Mouse (Mus musculus) kidney, postnatal 4 days (tissue): ENCODE measurements around the gene Usp12.

Experiments
- DNase-seq, 2 experiments: peaks; one replicate each; pipeline ENCODE4 v3.0.0; 2021; ENCODE audit warnings: mixed read lengths in 2 of 2

Gene Usp12

GRCm38 (mm10) chr5:146794853-146795252 is at the start of gene Usp12:
TSS of gene Usp12 (minus strand) at chr5:146795006.
- peak; percentile 99 for DNase-seq

GRCm38 (mm10) chr5:146844301-146844941 is 49.6 kb upstream of the Usp12 start:
- no peak for DNase-seq

GRCm38 (mm10) chr5:146841996-146842395 is 47.2 kb upstream of the Usp12 start:
- peak in 1 of 2 experiments; percentile 39 for DNase-seq

- no peak for DNase-seq
Measured at GRCm38 (mm10) chr5:146841301-146841700, 46.5 kb upstream of the Usp12 start.

GRCm38 (mm10) chr5:146840422-146840821 is 45.6 kb upstream of the Usp12 start:
- DNase-seq = no peak

- no peak for DNase-seq
Measured at GRCm38 (mm10) chr5:146839760-146840159, 45.0 kb upstream of the Usp12 start.

GRCm38 (mm10) chr5:146838836-146839648 is 44.2 kb upstream of the Usp12 start:
- no peak for DNase-seq

- no peak for DNase-seq
Measured at GRCm38 (mm10) chr5:146837967-146838720, 43.3 kb upstream of the Usp12 start.

GRCm38 (mm10) chr5:146834959-146835358 is 40.2 kb upstream of the Usp12 start:
- DNase-seq = no peak

GRCm38 (mm10) chr5:146833673-146834201 is 38.9 kb upstream of the Usp12 start:
- DNase-seq = no peak

- DNase-seq = peak; percentile 94 to 96
Measured at GRCm38 (mm10) chr5:146832769-146833448, 38.1 kb upstream of the Usp12 start, which contains the start of gene Rpl21. TSS of gene Rpl21 (plus strand) at chr5:146832890.

- no peak for DNase-seq
Measured at GRCm38 (mm10) chr5:146832435-146832768, 37.6 kb upstream of the Usp12 start.

GRCm38 (mm10) chr5:146829528-146829927 is 34.7 kb upstream of the Usp12 start:
- no peak for DNase-seq

GRCm38 (mm10) chr5:146823005-146823404 is 28.2 kb upstream of the Usp12 start:
- no peak for DNase-seq

GRCm38 (mm10) chr5:146818906-146819623 is 24.3 kb upstream of the Usp12 start:
- DNase-seq = no peak

GRCm38 (mm10) chr5:146817583-146817982 is 22.8 kb upstream of the Usp12 start:
- no peak for DNase-seq

- DNase-seq = no peak
Measured at GRCm38 (mm10) chr5:146815394-146815793, 20.6 kb upstream of the Usp12 start.

- DNase-seq = no peak
Measured at GRCm38 (mm10) chr5:146813421-146813820, 18.6 kb upstream of the Usp12 start.

- DNase-seq = no peak
Measured at GRCm38 (mm10) chr5:146812866-146813265, 18.1 kb upstream of the Usp12 start.

- no peak for DNase-seq
Measured at GRCm38 (mm10) chr5:146809951-146810350, 15.1 kb upstream of the Usp12 start.

- DNase-seq = no peak
Measured at GRCm38 (mm10) chr5:146806004-146806430, 11.2 kb upstream of the Usp12 start.

- no peak for DNase-seq
Measured at GRCm38 (mm10) chr5:146798031-146798430, 3.2 kb upstream of the Usp12 start.
